ENCODE assay signal across 8 mouse cellular contexts in genomic region chr19:10102054-10102700, GRCm38 (mm10). TPM values are rescaled to one million over a fixed set of nuclear protein-coding genes. Genes with fewer than 3 reads are reported as not detected.
DNase-seq lines count a peak whose midpoint lies in the region; ATAC-seq lines count a peak whose summit lies in the region.

No protein-coding gene starts in this region.

- H3K4me2 ChIP-seq in neural tube, embryonic 11.5 days (ENCODE audit: low read depth) = peak overlapping the region; percentile 89
- H3K4me2 ChIP-seq in hindbrain, embryonic 13.5 days = peak overlapping the region; percentile 96

- H3K27me3 ChIP-seq in neural tube, embryonic 11.5 days (ENCODE audit: control insufficient read depth, insufficient read depth, low read length) = no peaks in the 10 kb centered on the region
- no peaks in the 10 kb centered on the region for H3K27me3 ChIP-seq in hindbrain, embryonic 13.5 days
- H3K27me3 ChIP-seq in midbrain, embryonic 10.5 days (ENCODE audit: low read depth, poor library complexity, severe bottlenecking) = no peaks in the 10 kb centered on the region

- H3K9ac ChIP-seq in neural tube, embryonic 11.5 days (ENCODE audit: low read length) = peak overlapping the region; percentile 93
- H3K9ac ChIP-seq in hindbrain, embryonic 13.5 days = peak overlapping the region; percentile 93

- H3K4me3 ChIP-seq in neural tube, embryonic 11.5 days (ENCODE audit: low read depth, low read length) = peak overlapping the region; percentile 94
- peak overlapping the region; percentile 80 for H3K4me3 ChIP-seq in hindbrain, embryonic 13.5 days
- H3K4me3 ChIP-seq in midbrain, embryonic 10.5 days = peak overlapping the region; percentile 87

- no peaks in the 10 kb centered on the region for H3K9me3 ChIP-seq in neural tube, embryonic 11.5 days (ENCODE audit: control insufficient read depth, low read length)
- H3K9me3 ChIP-seq in hindbrain, embryonic 13.5 days = no peaks in the 10 kb centered on the region
- no peaks in the 10 kb centered on the region for H3K9me3 ChIP-seq in midbrain, embryonic 10.5 days (replicated peaks)

- ATAC-seq in neural tube, embryonic 11.5 days (ENCODE audit: insufficient read depth, low FRiP score, low TSS enrichment) = peak; percentile 73
- ATAC-seq in hindbrain, embryonic 13.5 days (ENCODE audit: low FRiP score) = peak; percentile 71

- 5% methylated on average over 19 of the region's 25 CpGs for WGBS in neural tube, embryonic 11.5 days
- 4% methylated on average over 19 of the region's 25 CpGs for WGBS in hindbrain, embryonic 13.5 days
- WGBS in midbrain, embryonic 10.5 days = 4% methylated on average over 24 of the region's 25 CpGs

- peak; percentile 50 for DNase-seq in adrenal gland, postnatal 14 days
- DNase-seq in adrenal gland, adult 8-10 months = no peak
- DNase-seq in neural tube, embryonic 11.5 days (ENCODE audit: low spot score) = no peak
- DNase-seq in neural tube, embryonic 10.5 days (ENCODE audit: extremely low spot score, low spot score) = no peak
- DNase-seq in midbrain, embryonic 10.5 days (ENCODE audit: low spot score) = no peak
- no peak for DNase-seq in testis, postnatal 10 days (ENCODE audit: low spot score)
- DNase-seq in cerebellum, adult 8-10 months = no peak

- peaks cover 18% of the 10 kb centered on the region for H3K4me1 ChIP-seq in neural tube, embryonic 11.5 days (ENCODE audit: control insufficient read depth, insufficient read depth, low read length)
- peaks cover 37% of the 10 kb centered on the region for H3K4me1 ChIP-seq in hindbrain, embryonic 13.5 days (replicated peaks)
- peaks cover 42% of the 10 kb centered on the region for H3K4me1 ChIP-seq in midbrain, embryonic 10.5 days

- H3K27ac ChIP-seq in neural tube, embryonic 11.5 days (ENCODE audit: low read depth, low read length) = peak overlapping the region; percentile 97
- peak overlapping the region; percentile 98 for H3K27ac ChIP-seq in hindbrain, embryonic 13.5 days
- H3K27ac ChIP-seq in midbrain, embryonic 10.5 days (replicated peaks) = peak overlapping the region; percentile 98

- H3K36me3 ChIP-seq in neural tube, embryonic 11.5 days (ENCODE audit: control insufficient read depth, insufficient read depth, low read length) = no peaks in the 10 kb centered on the region
- H3K36me3 ChIP-seq in hindbrain, embryonic 13.5 days = no peaks in the 10 kb centered on the region
- H3K36me3 ChIP-seq in midbrain, embryonic 10.5 days = peaks cover 26% of the 10 kb centered on the region

RNA-seq across cellular contexts. Expression of gene Fads2, which starts 0.6 kb away (rescaled TPM):
- total RNA-seq in adrenal gland, postnatal 14 days (2021) = 806 and 858 TPM in 2 replicates
- 1,000 to 10,000 TPM; 1,620 to 2,476 (median 1,986) TPM for total RNA-seq in adrenal gland, adult 8-10 months (2022)
- polyA plus RNA-seq in neural tube, embryonic 11.5 days (2014; fragmentation: Nextera tagmentation; extraction: Ambion mirVana) = 48.9 and 57.1 TPM in 2 replicates
- polyA plus RNA-seq in hindbrain, embryonic 13.5 days (2015; fragmentation: Nextera tagmentation; extraction: Ambion mirVana) = 149 and 152 TPM in 2 replicates
- polyA plus RNA-seq in midbrain, embryonic 10.5 days (2016; fragmentation: Nextera tagmentation; extraction: Ambion mirVana) = 207 and 236 TPM in 2 replicates
